Mouse (Mus musculus): ENCODE measurements at regions not wholly inside any gene's neighbourhood (a gene's known extent, or its start where the extent isn't known, plus 50 kb on each side); places are given as distances from the start of the nearest gene placed in this dataset.

DNA sequence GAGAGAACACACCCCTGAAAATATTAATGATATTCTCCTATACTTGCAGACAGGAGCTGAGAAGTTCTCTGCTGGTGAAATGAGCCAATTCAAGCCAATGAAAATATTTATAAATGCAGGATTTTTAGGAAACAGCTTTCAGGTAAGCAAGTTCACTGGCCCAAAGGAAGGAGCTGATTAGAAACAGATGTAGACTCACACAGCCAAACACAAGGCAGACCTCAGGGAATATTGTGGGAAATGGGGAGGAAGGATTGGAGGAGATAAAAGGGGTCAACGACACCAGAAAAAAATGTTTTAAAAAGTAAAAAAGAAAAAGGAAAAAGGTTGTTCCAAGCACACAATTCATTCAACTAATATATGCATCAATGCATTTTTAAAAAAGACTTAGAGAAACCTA, 823.5 kb upstream of the Prmt6 start:
- no peak for DNase-seq (ENCODE audit: low read depth, low spot score)
- Histone ChIP-seq H3K79me2 (ENCODE audit: control insufficient read depth, insufficient read depth, low read length, poor library complexity) (no peaks in the 10 kb centered on the region), H3K27ac (ENCODE audit: control insufficient read depth, low read depth, low read length) (no peak overlapping the region), H3K27me3 (ENCODE audit: control insufficient read depth in 1 of 2, insufficient read depth in 2 of 2, low read length in 2 of 2) (no peaks in the 10 kb centered on the region), H3K36me3 (ENCODE audit: control insufficient read depth in 1 of 2, insufficient read depth in 2 of 2, low read length in 2 of 2) (no peaks in the 10 kb centered on the region), H3K4me3 (ENCODE audit: control insufficient read depth in 1 of 2, insufficient read depth in 1 of 2, low read depth in 2 of 2, low read length in 2 of 2) (no peak overlapping the region), H3K9me3 (replicated peaks; ENCODE audit: insufficient read depth, low read length) (no peaks in the 10 kb centered on the region), H3K9ac (ENCODE audit: control insufficient read depth, low read depth, low read length, poor library complexity, severe bottlenecking) (no peak overlapping the region), H3K4me1 (ENCODE audit: control insufficient read depth in 1 of 2, insufficient read depth in 2 of 2, low read length in 2 of 2) (no peaks in the 10 kb centered on the region)
- TF ChIP-seq HCFC1 (IDR thresholded peaks at IDR 0.05; ENCODE audit: low read depth, low read length) (no peak), NRF1 (IDR thresholded peaks at IDR 0.05; ENCODE audit: insufficient read depth, low read depth, low read length, poor library complexity, severe bottlenecking) (no peak), GABPA (IDR thresholded peaks at IDR 0.05; ENCODE audit: low read depth, low read length) (no peak), BHLHE40 (IDR thresholded peaks at IDR 0.05; ENCODE audit: borderline replicate concordance, low read depth, low read length) (no peak), POLR2AphosphoS2 (IDR thresholded peaks at IDR 0.05; ENCODE audit: low read length) (no peak), USF1 (IDR thresholded peaks at IDR 0.05; ENCODE audit: low read depth, low read length) (no peak), KAT2A (conservative IDR thresholded peaks at IDR 0.05; ENCODE audit: low read depth, low read length) (no peak), ETS1 (IDR thresholded peaks at IDR 0.05; ENCODE audit: low read depth, low read length) (no peak), ELF1 (IDR thresholded peaks at IDR 0.05; ENCODE audit: low read depth, low read length) (no peak), ZC3H11A (IDR thresholded peaks at IDR 0.05; ENCODE audit: low read depth, low read length) (no peak), MYC (IDR thresholded peaks at IDR 0.05; ENCODE audit: low read depth, low read length) (no peak), E2F4 (IDR thresholded peaks at IDR 0.05; ENCODE audit: borderline replicate concordance, low read depth, low read length) (no peak)

DNA sequence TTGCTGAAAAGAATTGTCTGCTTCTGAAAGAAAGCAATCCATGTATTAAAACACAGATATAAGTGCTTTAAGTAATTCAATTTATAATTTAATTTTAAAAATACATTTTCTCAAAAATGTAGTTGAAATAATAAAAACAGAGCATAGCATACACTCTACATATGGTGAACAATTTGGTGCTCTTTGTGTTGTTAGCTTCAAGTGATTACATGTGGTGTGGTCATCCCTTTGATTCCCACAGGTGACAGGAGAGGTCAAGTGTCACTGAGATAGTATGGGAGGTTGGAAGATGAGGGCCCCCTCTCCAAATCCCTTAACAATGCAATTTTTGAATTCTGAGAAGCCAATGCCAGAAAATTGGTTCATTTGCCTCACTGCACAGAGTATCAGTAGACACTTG, 819.5 kb upstream of the Prmt6 start:
- Histone ChIP-seq H3K27ac (ENCODE audit: control insufficient read depth, low read depth, low read length) (no peak overlapping the region), H3K9ac (ENCODE audit: control insufficient read depth, low read depth, low read length, poor library complexity, severe bottlenecking) (no peak overlapping the region), H3K27me3 (ENCODE audit: control insufficient read depth in 1 of 2, insufficient read depth in 2 of 2, low read length in 2 of 2) (no peaks in the 10 kb centered on the region), H3K36me3 (ENCODE audit: control insufficient read depth in 1 of 2, insufficient read depth in 2 of 2, low read length in 2 of 2) (no peaks in the 10 kb centered on the region), H3K4me1 (ENCODE audit: control insufficient read depth in 1 of 2, insufficient read depth in 2 of 2, low read length in 2 of 2) (no peaks in the 10 kb centered on the region), H3K4me3 (ENCODE audit: control insufficient read depth in 1 of 2, insufficient read depth in 1 of 2, low read depth in 2 of 2, low read length in 2 of 2) (no peak overlapping the region), H3K9me3 (replicated peaks; ENCODE audit: insufficient read depth, low read length) (no peaks in the 10 kb centered on the region), H3K79me2 (ENCODE audit: control insufficient read depth, insufficient read depth, low read length, poor library complexity) (no peaks in the 10 kb centered on the region)
- no peak for DNase-seq (ENCODE audit: low read depth, low spot score)
- TF ChIP-seq TAL1 (IDR thresholded peaks at IDR 0.05; ENCODE audit: low read length) (no peak), GATA1 (IDR thresholded peaks at IDR 0.05; ENCODE audit: low read depth, low read length) (no peak), MEF2A (IDR thresholded peaks at IDR 0.05; ENCODE audit: extremely low read depth, insufficient replicate concordance, low read depth, low read length, poor library complexity, severe bottlenecking) (no peak), TBP (IDR thresholded peaks at IDR 0.05; ENCODE audit: low read depth, low read length) (no peak), EP300 (IDR thresholded peaks at IDR 0.05; ENCODE audit: low read depth in 1 of 2, low read length in 2 of 2) (no peak)
